Mouse (Mus musculus) heart, adult 9 months (tissue): ENCODE measurements around the gene Il17f.
"Not testable (repeated sequence)": the region's sequence is repeated elsewhere in the genome, so short reads cannot be mapped to it uniquely, and the experiment has no call there.

Experiments
- DNase-seq, 2 experiments: peaks; one replicate each; pipeline ENCODE4 v3.0.0; 2022; ENCODE audit warnings: low spot score in 2 of 2

Il17f gene

GRCm38 (mm10) chr1:20790517-20790916, at the start of gene Il17f:
Gene Il17f, minus strand, starts transcription at chr1:20790617.
- DNase-seq, result not testable (repeated sequence)

GRCm38 (mm10) chr1:20839911-20840310, 49.5 kb upstream of the Il17f start:
- no peak for DNase-seq

- DNase-seq, result no peak
These were observed 46.2 kb upstream of the Il17f start for GRCm38 (mm10) chr1:20836551-20837125.

GRCm38 (mm10) chr1:20833141-20833511, 42.7 kb upstream of the Il17f start:
- DNase-seq, result no peak

- DNase-seq, result no peak
These were observed 42.2 kb upstream of the Il17f start for GRCm38 (mm10) chr1:20832473-20833140.

GRCm38 (mm10) chr1:20830546-20830945, 40.1 kb upstream of the Il17f start:
- no peak for DNase-seq

GRCm38 (mm10) chr1:20828061-20828460, 37.6 kb upstream of the Il17f start:
- DNase-seq, result no peak

GRCm38 (mm10) chr1:20825036-20825435, 34.6 kb upstream of the Il17f start:
- DNase-seq, result no peak

GRCm38 (mm10) chr1:20823906-20824305, 33.5 kb upstream of the Il17f start:
- DNase-seq, result no peak

GRCm38 (mm10) chr1:20823471-20823870, 33.1 kb upstream of the Il17f start:
- DNase-seq, result no peak

- no peak for DNase-seq
These were observed 30.5 kb upstream of the Il17f start for GRCm38 (mm10) chr1:20820959-20821358.

GRCm38 (mm10) chr1:20819771-20820605, 29.6 kb upstream of the Il17f start, which contains the start of gene Mcm3:
Gene Mcm3, minus strand, starts transcription at chr1:20820312.
- DNase-seq, result peak; percentile 96 to 97

GRCm38 (mm10) chr1:20817596-20817995, 27.2 kb upstream of the Il17f start:
- no peak for DNase-seq

- DNase-seq, result peak in 1 of 2 experiments; percentile 3
These were observed 26.8 kb upstream of the Il17f start for GRCm38 (mm10) chr1:20817172-20817571.

GRCm38 (mm10) chr1:20814521-20814920, 24.1 kb upstream of the Il17f start:
- DNase-seq, result no peak

- no peak for DNase-seq
These were observed 14.1 kb upstream of the Il17f start for GRCm38 (mm10) chr1:20804526-20804925.

- DNase-seq, result no peak
These were observed 11.4 kb upstream of the Il17f start for GRCm38 (mm10) chr1:20801682-20802390.

- no peak for DNase-seq
These were observed 10.9 kb upstream of the Il17f start for GRCm38 (mm10) chr1:20801275-20801674.

GRCm38 (mm10) chr1:20795178-20795577, 4.8 kb upstream of the Il17f start:
- DNase-seq, result no peak

GRCm38 (mm10) chr1:20794760-20795159, 4.3 kb upstream of the Il17f start:
- DNase-seq, result no peak

- DNase-seq, result no peak
These were observed 997 bp upstream of the Il17f start for GRCm38 (mm10) chr1:20791414-20791813.

GRCm38 (mm10) chr1:20788419-20788818, 2.0 kb downstream of the Il17f start:
- DNase-seq, result no peak
